Mouse (Mus musculus) kidney, postnatal 25 days (tissue): Measurements from ENCODE around the gene Dnttip1.

Experiments
- DNase-seq, 2 experiments: peaks; one replicate each; pipeline ENCODE4 v3.0.0; 2021; ENCODE audit warnings: mixed read lengths in 2 of 2

Gene Dnttip1

GRCm38 (mm10) chr2:164754800-164755199 is 9.0 kb downstream of the Dnttip1 start:
- no peak for DNase-seq

DNA sequence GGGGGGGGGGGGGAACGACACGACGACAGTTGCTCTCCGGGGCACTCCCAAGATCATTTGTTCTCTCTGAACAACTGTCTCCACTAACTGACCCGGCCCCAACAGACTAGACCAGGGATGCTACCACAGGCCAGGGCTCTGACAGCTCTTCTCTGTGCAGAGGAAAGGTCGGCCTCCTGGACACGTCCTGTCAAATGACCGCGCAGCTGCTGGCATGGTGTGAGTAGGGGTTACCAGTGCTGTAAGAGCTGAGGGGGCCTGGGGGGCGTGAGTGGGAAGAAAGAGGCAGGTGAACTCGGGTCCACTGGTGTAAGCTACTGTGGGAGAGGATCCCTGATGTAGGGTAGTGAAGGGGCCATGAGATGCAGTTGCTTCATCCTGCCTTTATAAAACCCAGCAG is 12.1 kb downstream of the Dnttip1 start:
- no peak for DNase-seq

GRCm38 (mm10) chr2:164758692-164759091 is 12.9 kb downstream of the Dnttip1 start:
- DNase-seq, result no peak

DNA sequence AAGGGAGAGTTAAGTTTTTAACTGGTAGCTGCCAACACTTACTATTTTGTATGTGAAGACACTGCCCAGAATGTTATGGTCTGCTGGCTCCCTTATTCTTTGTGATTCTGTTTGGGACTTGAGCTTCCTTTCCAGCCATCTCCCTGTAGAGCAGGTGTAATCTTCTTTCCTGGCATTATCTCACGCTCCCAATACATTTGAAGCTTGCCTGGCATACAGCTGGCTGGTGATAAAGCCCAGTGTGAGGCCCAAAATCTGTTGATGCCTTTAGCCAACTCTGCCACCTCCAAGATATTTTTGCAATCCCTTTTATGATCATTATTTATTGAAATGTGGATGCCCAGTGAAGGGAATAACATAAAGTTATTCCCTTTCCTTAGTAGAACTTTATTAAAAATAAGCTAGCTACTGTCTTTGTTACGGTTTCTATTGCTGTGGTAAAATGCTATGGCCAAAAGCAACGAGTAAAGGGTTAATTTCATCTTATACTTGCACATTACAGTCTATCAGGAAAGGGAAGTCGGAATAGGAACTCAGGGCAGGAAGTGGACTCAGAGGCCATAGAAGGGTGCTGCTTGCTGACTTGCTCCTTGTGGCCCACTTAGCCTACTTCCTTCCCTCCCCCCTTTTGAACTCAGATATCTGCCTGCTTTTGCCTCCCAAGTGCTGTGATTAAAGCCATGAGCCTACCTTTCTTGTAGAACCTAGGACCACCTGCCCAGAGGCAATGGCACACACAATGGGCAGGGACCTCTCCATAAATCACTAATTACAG is 14.5 kb downstream of the Dnttip1 start:
- DNase-seq, result no peak

DNA sequence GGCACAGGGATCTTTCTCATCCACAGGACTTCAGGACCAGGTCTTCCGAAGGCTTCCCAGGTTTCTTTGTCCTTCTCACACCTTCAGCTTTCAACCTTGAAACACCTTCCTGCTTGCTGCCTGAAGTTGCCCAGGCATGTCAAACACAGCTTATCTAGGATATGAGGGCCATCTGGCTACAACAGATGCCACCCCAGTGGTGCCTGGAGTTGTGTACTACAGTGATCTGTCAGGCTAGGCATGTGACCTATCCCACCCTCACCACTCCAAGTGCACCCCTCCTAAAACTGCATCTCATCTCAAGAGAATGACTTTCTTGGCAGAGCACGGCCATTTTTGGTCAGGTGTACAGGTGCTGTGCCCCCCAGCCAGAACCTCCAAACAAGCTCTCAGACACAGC is 15.7 kb downstream of the Dnttip1 start:
- no peak for DNase-seq

- no peak for DNase-seq
Measured at GRCm38 (mm10) chr2:164761971-164762370, 16.2 kb downstream of the Dnttip1 start.

GRCm38 (mm10) chr2:164762593-164762992 is 16.8 kb downstream of the Dnttip1 start:
- no peak for DNase-seq

DNA sequence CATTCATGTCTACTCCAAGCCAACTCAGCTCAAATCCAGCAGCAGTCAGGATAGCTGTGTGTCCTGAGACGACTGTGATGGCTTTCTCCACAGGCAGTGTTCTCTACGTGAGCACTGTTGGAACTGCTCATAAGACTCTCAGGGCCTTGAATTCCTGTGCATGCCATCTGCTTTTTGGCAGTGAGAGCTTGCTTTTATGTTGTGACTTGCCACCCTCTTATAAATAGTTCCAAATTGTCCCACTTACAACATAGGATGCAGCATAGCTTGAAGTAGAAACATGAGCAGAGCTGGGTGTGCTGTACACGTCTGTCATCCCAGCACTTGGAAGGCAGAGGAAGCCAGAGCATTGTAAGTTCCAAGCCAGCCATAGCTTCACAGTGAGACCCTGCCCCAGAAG is 20.1 kb downstream of the Dnttip1 start:
- DNase-seq, result no peak

- no peak for DNase-seq
Measured at GRCm38 (mm10) chr2:164767812-164768540, 22.2 kb downstream of the Dnttip1 start.

- peak; percentile 98 to 99 for DNase-seq
Measured at GRCm38 (mm10) chr2:164769258-164770037, 23.7 kb downstream of the Dnttip1 start, which contains the start of gene Ube2c. Gene Ube2c (plus strand): TSS chr2:164769898.

- DNase-seq, result no peak
Measured at GRCm38 (mm10) chr2:164770279-164770678, 24.5 kb downstream of the Dnttip1 start.

GRCm38 (mm10) chr2:164771123-164771522 is 25.3 kb downstream of the Dnttip1 start:
- DNase-seq, result no peak

DNA sequence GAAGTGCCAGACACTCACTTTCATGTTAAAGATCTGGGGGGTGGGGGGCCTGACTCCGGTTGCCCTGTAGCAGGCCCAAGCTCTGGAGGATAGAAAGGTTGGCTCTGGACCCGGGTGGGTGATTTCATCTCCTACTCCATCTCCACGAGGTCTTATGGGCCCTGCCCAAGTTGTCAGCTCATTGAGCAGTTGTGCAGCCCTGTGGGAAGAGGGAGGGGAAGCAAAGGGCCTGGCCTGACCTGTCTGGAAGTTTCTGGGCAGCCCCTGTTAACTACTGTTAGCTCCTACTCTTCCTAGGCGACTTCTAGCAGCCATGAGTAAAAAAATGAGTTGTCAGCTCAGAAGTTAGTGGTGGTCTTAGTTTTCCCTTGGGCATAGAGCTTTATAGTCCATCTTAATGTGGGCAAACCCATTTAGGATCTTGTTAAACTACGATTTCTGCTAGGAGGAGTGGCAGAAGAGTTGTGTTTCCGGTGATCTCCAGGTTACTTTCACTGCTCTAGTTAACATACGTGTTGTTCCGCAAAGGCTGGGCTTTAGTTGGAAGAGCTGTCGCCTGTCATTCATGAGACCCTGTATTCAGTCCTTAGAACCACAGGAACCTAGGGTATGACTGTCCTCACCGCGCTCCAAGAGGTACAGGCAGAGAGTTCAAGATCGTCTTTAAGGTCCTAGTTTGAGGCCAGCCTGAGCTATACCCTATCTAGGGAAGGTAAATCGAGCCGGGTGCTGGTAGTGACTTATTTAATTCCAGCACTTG is 27.6 kb downstream of the Dnttip1 start:
- DNase-seq, result no peak

- no peak for DNase-seq
Measured at GRCm38 (mm10) chr2:164773989-164774364, 28.2 kb downstream of the Dnttip1 start.

DNA sequence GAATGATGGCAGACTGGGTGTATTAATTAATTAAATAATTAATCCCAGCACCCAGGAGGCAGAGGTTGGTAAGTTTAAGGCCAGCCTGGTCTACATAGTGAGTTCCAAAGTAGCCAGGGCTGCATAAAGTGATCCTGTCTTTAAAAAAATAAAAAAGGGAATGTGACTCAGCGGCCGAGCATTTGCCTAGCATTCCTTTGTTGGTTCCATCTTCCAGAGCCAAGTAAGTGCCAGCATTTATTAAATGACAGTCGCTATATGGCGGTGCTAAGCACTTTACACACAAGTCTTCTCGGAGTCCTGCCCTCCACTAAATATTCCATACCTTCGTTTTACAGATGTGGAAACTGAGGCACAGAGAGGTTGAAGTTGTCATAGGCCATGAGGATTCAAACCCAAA is 30.3 kb downstream of the Dnttip1 start:
- no peak for DNase-seq

GRCm38 (mm10) chr2:164776801-164777200 is 31.0 kb downstream of the Dnttip1 start:
- no peak for DNase-seq

DNA sequence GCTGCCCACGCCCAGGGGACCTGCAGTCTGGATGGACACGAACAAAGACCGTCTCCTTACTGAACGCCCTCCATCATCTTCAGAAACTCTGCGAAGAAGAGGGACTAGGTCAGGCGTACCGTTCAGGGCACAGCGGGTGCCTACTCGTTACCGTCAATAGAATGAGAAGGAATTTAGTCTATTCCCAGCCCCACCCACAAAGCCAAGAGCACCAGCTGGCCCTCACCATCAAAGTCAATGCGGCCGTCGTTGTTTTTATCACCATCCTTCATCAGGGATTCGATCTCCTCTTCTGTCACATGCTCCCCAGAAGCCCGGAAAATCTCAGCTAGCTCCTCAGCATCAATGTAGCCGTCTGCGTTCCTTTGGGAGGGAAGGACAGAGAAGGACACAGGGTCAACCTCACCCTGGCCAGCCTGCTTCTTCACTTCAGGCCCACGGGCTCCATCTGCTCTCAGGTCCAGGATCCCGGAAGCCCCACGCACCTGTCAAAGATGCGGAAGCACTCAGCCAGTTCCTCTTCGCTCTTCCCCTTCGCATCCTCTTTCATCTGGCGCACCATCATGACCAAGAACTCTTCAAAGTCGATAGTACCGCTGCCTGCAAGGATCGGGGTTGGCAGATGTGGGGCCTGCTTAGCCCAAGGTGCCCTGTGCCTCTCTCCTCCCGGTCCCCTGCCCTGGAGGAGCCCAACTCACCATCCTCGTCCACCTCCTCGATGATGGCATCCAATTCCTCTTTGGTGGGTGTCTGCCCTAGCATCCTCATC is 31.6 kb downstream of the Dnttip1 start:
- DNase-seq, result no peak

- no peak for DNase-seq
Measured at GRCm38 (mm10) chr2:164778015-164778287, 32.2 kb downstream of the Dnttip1 start.

- DNase-seq, result no peak
Measured at GRCm38 (mm10) chr2:164778809-164779208, 33.0 kb downstream of the Dnttip1 start.

DNA sequence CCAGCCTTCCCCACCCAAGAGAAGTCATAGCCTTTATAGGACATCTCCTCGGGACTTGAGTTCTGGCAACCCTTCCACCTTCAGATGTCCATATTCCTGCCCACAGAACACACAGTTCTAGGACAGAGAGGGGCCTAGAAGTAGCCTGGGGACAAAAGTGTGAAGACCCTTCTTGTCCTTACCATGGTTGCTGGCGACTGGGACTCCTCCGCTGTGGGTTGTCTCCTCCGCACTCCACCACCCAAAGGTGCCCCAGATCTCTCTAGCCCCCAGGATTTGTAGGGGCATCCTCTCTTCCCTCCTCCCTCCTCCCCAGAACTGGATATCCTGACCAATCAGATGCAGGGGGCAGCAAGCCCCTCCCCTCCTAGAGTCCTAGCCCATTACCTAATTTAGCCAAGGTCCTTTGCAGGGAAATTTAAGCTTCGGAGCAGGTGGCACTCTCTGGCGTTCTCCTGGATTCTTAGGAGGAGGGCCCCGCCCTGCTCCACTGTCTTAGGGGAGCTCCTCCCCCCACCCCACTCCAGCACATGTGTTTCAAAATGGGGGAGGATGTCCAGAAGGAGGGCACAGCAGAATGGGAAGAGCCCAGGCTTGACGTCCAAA is 33.8 kb downstream of the Dnttip1 start, which contains the start of gene Tnnc2:
Gene Tnnc2 (minus strand): TSS at position 487 of the 606 bp plus-strand sequence.
- DNase-seq, result no peak

DNA sequence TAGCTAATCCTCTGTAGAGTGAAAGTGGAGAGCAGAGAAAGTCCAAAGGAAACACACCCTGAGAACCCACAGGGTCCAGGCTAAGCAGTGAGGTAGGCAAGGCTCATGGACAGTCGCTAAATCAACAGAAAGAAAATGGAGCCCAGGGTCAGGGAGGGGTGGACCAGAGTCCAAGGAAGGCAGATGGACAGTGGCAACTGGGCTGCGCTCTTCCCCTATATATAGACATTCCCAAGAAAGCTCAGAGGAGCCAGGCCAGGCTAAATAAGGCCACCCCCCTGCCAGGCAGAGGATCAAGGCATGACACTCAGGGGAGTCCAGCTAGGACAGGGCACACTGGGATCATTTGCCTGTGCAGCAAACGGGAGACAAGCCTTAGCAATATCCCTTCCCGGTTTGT is 36.1 kb downstream of the Dnttip1 start:
- no peak for DNase-seq
